Mouse (Mus musculus) ZHBTc4 (cell line): ENCODE results near the gene Fbxw7.

ENCODE experiments used
- DNase-seq: peaks from one replicate; pipeline ENCODE4 v3.0.0-alpha.2; 2011; ENCODE audit warnings: low read depth, low spot score

Fbxw7 gene

DNA sequence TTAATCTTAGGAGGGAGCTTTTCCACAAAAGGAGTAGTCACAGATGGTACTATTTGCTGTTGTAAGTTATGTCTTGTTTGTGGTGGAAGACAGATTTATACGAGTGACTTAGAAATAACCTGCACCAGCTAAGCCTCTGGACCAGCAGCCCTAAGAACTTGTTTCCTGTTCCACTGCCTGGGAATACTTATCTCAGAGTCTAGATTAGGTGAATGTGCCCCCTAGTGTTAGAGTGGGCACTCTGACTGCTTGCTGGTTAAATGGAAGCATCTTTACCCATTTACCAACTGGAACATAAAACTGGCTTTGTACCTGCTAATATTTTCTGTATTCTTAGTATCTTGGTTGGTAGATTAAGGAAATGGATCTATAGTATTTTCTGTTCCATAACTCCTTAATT, 74.6 kb downstream of the Fbxw7 start:
- DNase-seq = peak; percentile 61

- DNase-seq = no peak
Measured at GRCm38 (mm10) chr3:84890983-84891382, 75.9 kb downstream of the Fbxw7 start.

DNA sequence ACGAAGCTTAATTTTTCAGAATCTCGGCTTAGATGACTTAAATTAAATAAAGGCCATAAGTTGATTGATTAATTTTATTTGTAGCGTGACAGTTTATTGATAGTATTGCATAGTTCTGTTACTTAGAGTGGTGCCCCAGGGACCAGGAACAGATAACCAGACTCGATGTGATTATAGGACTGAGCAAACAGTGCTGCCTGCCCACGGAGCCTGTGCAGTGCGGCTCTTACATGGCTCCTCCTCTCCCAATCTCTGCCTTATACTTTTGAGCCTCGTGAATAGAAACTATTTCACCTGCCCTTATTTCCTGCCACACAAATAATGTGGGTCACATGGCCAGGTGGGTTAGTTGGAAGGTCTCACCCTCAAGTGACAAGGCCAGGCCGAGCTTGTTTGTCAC, 82.9 kb downstream of the Fbxw7 start:
- DNase-seq = no peak

DNA sequence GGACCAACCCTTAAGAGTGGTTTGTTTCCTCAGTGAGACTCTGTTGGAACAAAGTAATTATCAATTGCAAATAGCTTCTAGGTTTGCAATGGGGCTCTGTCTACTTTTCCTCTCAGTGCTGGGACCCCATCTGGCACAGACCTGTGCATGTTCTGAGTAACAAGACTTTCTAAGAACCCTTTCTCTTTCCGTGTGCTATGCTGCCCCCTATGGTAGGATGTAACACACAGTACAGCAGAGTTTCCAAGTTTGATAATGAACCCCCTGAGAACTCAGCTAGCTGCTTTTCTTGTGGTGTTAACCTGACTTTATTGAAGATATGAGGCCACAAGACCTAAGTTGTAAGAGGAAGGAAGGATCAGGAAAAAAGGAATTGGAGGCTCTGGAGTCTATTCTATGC, 91.5 kb downstream of the Fbxw7 start:
- DNase-seq = peak; percentile 52

GRCm38 (mm10) chr3:84914284-84914683, 99.2 kb downstream of the Fbxw7 start:
- no peak for DNase-seq

DNA sequence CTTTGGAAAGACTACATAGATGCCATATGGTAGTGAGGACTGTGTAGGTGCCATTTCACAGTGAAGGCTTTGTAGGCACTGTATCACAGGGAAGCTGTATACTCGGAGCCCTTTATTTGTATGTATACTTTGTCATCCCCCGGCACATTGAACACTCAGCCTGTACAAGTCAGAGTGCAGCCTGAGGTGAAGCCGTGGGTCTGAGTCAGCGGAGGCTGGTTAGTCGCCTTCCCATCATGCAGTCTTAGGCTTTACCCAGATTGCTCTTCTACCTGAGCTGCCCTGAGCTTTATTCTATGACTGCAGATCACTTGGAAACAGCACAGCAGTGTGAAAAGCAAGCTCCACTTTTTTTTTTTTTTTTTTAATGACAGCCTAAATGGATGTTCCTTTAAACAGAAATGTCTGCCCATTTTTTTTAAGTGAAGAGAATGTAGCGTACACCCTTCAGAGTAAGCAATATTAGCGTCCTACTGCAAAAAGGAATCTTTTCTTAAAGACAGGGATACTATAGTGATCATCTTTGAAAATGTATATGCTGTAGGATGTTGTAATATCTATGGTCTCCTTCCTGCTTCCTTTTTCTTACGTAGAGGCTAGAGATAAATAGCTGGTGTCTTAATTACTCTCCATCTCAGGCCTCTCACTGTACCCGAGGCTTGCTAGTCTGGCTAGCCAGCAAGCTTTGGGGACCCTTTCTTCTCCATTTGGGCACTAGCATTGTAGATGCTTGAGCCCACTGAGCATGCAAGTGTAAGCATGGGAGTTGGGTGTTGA, 103.0 kb downstream of the Fbxw7 start:
- DNase-seq = no peak

DNA sequence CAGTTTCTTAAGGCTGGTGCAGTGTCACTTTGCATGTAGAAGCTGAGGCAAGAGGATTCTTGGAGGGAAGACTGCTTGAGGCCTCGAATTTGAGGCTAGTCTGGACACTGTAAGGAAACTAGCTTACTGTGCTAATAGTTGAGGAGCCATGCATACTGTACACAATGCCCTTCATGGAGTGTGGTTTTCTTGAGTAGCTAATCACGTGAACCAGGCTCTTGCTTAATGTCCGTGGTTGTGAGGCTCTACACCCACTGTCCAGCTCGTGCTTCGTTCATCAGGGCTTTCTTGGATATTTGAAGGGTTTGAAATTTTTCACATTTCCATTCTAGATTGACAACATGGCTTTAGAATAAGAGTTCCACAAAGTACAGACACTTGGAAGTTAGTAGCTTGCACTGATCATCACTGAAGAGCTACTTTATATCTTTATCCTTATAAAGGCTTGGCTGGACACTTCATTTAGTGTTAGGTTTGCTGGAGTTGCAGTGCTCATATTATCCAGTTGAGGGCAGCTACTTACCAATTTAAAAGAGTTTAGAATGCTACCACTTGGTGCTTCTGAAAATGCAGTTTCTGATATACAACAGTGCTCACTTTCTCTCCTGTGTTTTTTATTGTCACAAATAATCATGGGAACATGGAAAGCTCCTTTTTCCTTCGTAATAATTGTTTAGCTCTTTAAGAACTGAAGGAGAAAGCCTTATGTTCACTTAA, 106.8 kb downstream of the Fbxw7 start:
- DNase-seq = peak; percentile 28

DNA sequence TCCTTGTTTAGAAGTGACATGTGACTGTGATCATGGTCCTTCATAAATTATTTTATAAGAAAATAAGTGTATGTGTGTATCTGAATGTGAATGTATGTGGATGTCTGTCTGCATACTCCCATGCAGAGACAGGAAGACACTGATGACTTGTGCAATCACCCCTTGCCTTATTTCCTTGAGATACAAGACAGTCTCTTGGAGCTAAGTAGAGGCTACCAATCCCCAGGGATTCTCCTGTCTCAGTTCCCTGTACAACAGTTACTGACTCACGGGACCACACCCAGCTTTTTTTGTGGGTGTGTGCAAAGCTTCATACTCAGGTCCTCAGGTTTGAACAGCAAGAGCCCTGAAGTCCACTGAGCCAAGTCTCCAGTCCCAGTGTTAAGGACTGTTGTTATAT, 108.2 kb downstream of the Fbxw7 start:
- peak; percentile 13 for DNase-seq

GRCm38 (mm10) chr3:84923670-84924069, 108.6 kb downstream of the Fbxw7 start:
- peak; percentile 10 for DNase-seq

DNA sequence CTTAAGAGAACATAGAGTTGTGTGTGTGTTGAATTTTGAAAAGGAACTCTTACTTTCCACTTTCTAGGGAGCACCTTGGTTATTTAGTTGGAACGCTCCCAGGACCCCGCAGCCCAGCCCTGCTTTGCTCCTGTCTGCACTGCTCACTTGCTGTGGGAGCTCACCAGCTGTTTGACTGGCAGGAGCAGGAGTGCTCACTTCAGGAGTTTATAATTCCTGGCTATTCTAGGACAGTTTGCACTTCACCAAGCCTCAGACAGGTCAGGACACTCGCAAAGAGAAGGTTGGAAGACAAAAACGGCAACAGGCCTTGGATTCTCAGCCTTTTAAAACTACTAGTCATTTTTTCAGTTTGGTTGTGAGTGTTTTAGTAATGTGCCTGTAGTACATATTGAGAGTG, 110.2 kb downstream of the Fbxw7 start:
- DNase-seq = no peak

GRCm38 (mm10) chr3:84926140-84926539, 111.1 kb downstream of the Fbxw7 start:
- DNase-seq = no peak

GRCm38 (mm10) chr3:84927168-84927794, 112.2 kb downstream of the Fbxw7 start:
- DNase-seq = no peak

GRCm38 (mm10) chr3:84927901-84928300, 112.8 kb downstream of the Fbxw7 start:
- peak; percentile 64 for DNase-seq

DNA sequence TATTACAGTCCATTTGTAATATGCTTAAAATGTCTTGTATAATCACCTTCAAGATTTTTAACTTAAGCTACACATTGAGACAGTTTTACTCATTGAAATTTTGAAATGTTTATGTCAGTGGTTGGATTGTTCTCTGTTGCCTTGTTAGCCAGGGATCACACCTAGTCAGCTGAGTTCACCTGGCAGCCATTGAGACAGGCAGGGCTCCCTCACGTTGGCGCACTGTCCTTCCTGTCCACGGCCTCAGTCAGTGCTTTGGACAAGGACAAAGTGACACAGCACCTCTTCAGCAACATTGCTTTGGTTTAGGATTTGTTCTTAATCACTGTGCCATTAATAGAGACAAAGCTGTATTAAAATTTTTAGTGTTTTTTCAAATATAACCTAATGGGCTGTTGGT, 114.1 kb downstream of the Fbxw7 start:
- DNase-seq = no peak

GRCm38 (mm10) chr3:84930683-84931082, 115.6 kb downstream of the Fbxw7 start:
- no peak for DNase-seq

DNA sequence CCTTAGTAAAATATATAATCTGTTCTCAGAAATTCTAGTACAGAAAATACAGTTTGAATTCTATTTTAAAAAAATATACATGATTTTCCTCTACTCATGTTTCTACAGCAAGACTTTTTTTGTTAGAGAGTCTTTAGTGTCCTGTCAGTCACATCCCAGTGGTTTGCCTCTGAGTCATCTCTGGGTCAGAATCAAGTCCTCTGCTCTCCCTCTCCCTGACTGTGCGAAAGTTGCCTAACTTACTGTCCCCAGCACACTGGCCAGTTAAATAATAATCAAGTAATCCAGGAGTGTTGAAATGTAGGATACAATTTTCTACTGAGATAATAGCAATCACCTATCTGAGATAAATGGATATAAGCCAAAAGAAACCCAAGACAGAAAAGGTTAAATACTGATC, 120.7 kb downstream of the Fbxw7 start:
- DNase-seq = no peak

DNA sequence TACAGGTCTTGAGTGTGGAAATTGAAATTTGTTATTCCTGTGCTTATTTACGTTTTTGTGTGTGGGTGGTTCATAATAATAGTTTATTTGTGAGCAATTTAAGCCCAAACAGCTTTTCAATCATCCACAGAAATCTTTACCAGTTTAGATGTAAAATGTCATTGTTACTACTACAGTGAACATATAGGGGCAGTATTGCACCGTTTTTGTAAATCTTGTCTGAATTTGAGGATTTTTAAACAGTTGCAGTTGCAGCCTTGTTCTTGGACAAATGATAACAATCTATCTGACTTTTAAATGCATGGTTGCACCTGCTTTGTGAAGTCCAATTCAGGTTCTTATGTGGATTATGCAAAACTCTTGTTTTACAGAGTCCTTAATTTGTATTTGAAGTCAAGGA, 121.2 kb downstream of the Fbxw7 start:
- DNase-seq = no peak

DNA sequence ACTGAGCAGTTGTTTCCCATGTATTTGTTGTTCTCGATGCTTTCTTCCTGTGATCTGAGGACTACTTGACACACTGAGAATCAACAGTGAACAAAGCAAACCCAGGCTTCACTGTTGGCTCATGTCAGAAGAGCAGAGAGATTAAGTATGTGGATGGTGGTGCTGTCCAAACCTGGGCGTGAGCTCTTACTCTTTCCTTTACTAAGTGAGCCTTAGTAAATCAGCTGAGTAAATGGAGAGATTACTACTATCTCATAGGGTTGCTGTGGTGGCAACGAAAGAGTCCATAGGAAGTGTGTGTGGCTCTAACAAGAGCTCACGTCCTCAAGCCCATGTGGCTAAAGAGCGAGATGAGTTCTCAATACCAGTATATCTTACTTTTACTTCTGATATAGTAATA, 121.9 kb downstream of the Fbxw7 start:
- DNase-seq = no peak

DNA sequence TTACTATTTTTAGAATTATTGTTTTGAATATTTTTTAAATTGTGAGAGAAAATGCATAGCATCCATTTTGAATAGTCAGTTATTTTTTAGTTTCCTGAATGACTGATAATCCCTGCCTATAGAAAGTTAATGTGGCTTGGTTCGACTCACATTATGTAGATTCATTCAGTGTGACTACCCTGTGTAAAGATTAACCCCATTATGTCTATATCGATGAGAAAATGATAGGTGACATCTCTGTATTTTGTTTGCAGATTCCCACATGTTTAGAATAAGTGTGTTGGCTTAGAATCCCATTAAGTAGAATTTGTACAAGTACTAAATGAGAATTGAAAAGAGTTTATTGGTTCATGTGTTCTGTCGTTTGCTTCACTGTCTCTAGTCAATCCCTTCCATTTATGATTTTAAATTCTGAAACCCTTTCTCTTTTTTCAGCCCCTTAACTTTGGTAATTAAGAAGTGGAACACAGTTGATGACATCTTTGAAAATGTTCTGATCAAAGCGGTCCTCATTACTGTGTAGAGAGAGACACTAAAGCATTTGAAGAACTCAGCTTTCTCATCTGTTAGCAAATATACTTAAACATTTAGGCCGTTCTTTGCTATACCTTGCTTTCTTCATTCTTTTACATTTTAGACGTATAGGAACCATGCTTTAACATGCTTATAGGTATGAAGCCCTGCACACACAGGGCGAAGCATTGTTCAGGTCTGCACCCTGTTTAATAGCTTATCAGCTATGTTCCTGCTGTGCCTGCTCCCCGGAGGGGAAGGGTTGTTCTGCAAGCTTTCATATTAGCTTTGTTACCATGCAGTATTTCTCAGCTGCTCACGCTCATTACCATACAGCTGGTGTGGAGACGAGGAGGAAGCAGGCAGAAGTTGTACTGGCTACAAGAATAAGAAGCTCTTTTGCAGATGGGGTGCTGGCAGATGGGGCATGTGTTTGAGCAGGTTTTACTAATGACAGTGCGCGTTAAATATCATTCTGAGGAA, 122.6 kb downstream of the Fbxw7 start:
- no peak for DNase-seq

- DNase-seq = no peak
Measured at GRCm38 (mm10) chr3:84944933-84945332, 129.9 kb downstream of the Fbxw7 start.

GRCm38 (mm10) chr3:84946381-84946780, 131.3 kb downstream of the Fbxw7 start:
- DNase-seq = no peak

- DNase-seq = no peak
Measured at GRCm38 (mm10) chr3:84949387-84949786, 134.3 kb downstream of the Fbxw7 start.
